In the genomic region with DNA sequence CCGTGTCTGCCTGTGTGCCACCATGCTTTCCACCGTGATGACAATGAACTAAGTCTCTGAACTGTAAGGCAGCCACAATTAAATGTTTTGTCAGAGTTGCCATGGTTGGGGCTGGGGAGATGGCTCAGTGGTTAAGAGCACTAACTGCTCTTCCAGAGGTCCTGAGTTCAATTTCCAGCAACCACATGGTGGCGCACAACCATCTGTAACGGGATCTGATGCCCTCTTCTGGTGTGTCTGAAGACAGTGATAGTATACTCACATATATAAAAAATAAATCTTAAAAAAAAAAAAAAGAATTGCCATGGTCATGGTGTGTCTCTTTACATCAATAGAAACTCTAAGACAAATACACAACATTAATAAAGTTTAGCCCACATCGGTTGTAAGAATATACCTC, we compare ENCODE assay signal across 27 mouse cellular contexts. TPM values are rescaled to one million over a fixed set of nuclear protein-coding genes. Genes with fewer than 3 reads are reported as not detected.
DNase-seq lines count a peak whose midpoint lies in the region; ATAC-seq and TF ChIP-seq lines count a peak whose summit lies in the region.
"Had no signal": no experiment of that assay in that cellular context is flagged by ENCODE, and none has a peak within 500 bp of the region (broad histone marks: within the 10 kb centered on the region; RNA-seq: fewer than 3 reads in every experiment).

No protein-coding gene starts in this region.

- no peak overlapping the region for H3K4me2 ChIP-seq in hindbrain, postnatal 0 days (ENCODE audit: low read depth, low read length)
- H3K4me2 ChIP-seq in hindbrain, embryonic 12.5 days (replicated peaks), result no peak overlapping the region
- no peak overlapping the region for H3K4me2 ChIP-seq in liver, embryonic 14.5 days (ENCODE audit: low read depth)
- no peak overlapping the region for H3K4me2 ChIP-seq in liver, embryonic 12.5 days
- no peak overlapping the region for H3K4me2 ChIP-seq in midbrain, postnatal 0 days (ENCODE audit: low read depth, low read length, poor library complexity, severe bottlenecking)
- H3K4me2 ChIP-seq: embryonic facial prominence, embryonic 15.5 days; forebrain, embryonic 13.5 days; heart, embryonic 13.5 days; intestine, embryonic 15.5 days; lung, embryonic 15.5 days had no signal

- TF ChIP-seq EP300 in liver, embryonic 14.5 days (IDR thresholded peaks at IDR 0.05; ENCODE audit: low read depth), result no peak

- DNase-seq in hindbrain, postnatal 0 days (ENCODE audit: low spot score), result no peak
- DNase-seq in liver, embryonic 14.5 days (ENCODE audit: low read depth in 3 of 3, low spot score in 3 of 3), result no peak
- no peak for DNase-seq in midbrain, postnatal 0 days (ENCODE audit: low spot score)
- DNase-seq in midbrain, embryonic 10.5 days (ENCODE audit: low spot score), result no peak
- no peak for DNase-seq in spleen, postnatal 36 days (ENCODE audit: low spot score in 2 of 2)
- DNase-seq: adrenal gland, postnatal 10 days; cerebellum, adult 8-10 months; cerebellum, postnatal 25 days; heart, postnatal 10 days; kidney, postnatal 4 days; midbrain, embryonic 14.5 days; right cerebral cortex, postnatal 25 days; thymus, adult 18-20 months; thymus, postnatal 36 days had no signal

- 73% methylated on average over 5 of the region's 5 CpGs for WGBS in hindbrain, postnatal 0 days
- WGBS in hindbrain, embryonic 12.5 days, result 85% methylated on average over 5 of the region's 5 CpGs
- WGBS in liver, embryonic 14.5 days (ENCODE audit: insufficient replicate concordance), result 38% methylated on average over 5 of the region's 5 CpGs
- 44% methylated on average over 5 of the region's 5 CpGs for WGBS in liver, embryonic 12.5 days (ENCODE audit: insufficient replicate concordance)
- 80% methylated on average over 5 of the region's 5 CpGs for WGBS in midbrain, postnatal 0 days
- 82% methylated on average over 5 of the region's 5 CpGs for WGBS in midbrain, embryonic 10.5 days

- no peak for ATAC-seq in hindbrain, postnatal 0 days
- no peak for ATAC-seq in hindbrain, embryonic 12.5 days (ENCODE audit: low FRiP score)
- no peak for ATAC-seq in liver, embryonic 14.5 days (ENCODE audit: insufficient read depth)
- ATAC-seq in liver, embryonic 12.5 days, result no peak
- no peak for ATAC-seq in midbrain, postnatal 0 days (ENCODE audit: low FRiP score)
- ATAC-seq: CD4-positive, CD25-positive, alpha-beta regulatory T cell, adult 4 months; forebrain, embryonic 13.5 days; hindbrain, embryonic 16.5 days; intestine, embryonic 15.5 days had no signal

- H3K9ac ChIP-seq in hindbrain, postnatal 0 days (replicated peaks; ENCODE audit: low read length), result no peak overlapping the region
- H3K9ac ChIP-seq in hindbrain, embryonic 12.5 days, result no peak overlapping the region
- no peak overlapping the region for H3K9ac ChIP-seq in liver, embryonic 14.5 days (replicated peaks)
- H3K9ac ChIP-seq in liver, embryonic 12.5 days, result no peak overlapping the region
- H3K9ac ChIP-seq in midbrain, postnatal 0 days (replicated peaks; ENCODE audit: low read length, poor library complexity, severe bottlenecking), result no peak overlapping the region
- H3K9ac ChIP-seq: embryonic facial prominence, embryonic 15.5 days; forebrain, embryonic 13.5 days; heart, embryonic 13.5 days; intestine, embryonic 15.5 days; lung, embryonic 15.5 days had no signal

- peak; percentile 20 for TF ChIP-seq CTCF in hindbrain, postnatal 0 days (IDR thresholded peaks at IDR 0.05; ENCODE audit: low read depth)
- peak; percentile 50 for TF ChIP-seq CTCF in liver, embryonic 14.5 days (IDR thresholded peaks at IDR 0.05; ENCODE audit: low read depth)
- TF ChIP-seq CTCF in midbrain, postnatal 0 days (IDR thresholded peaks at IDR 0.05), result 0 out of 2 replicates have a peak, but pooled peaks have one; percentile 14

- no peaks in the 10 kb centered on the region for H3K27me3 ChIP-seq in hindbrain, postnatal 0 days (ENCODE audit: insufficient read depth, low read length)
- H3K27me3 ChIP-seq in hindbrain, embryonic 12.5 days, result no peaks in the 10 kb centered on the region
- no peaks in the 10 kb centered on the region for H3K27me3 ChIP-seq in liver, embryonic 14.5 days (ENCODE audit: control insufficient read depth, insufficient read depth, low read length)
- no peaks in the 10 kb centered on the region for H3K27me3 ChIP-seq in liver, embryonic 12.5 days (replicated peaks)
- H3K27me3 ChIP-seq in midbrain, postnatal 0 days (ENCODE audit: insufficient read depth, low read length), result no peaks in the 10 kb centered on the region
- no peaks in the 10 kb centered on the region for H3K27me3 ChIP-seq in midbrain, embryonic 10.5 days (ENCODE audit: low read depth, poor library complexity, severe bottlenecking)
- H3K27me3 ChIP-seq: embryonic facial prominence, embryonic 15.5 days; forebrain, embryonic 13.5 days; heart, embryonic 13.5 days; intestine, embryonic 15.5 days; lung, embryonic 15.5 days had no signal

- no peaks in the 10 kb centered on the region for H3K9me3 ChIP-seq in hindbrain, postnatal 0 days (ENCODE audit: low read length)
- no peaks in the 10 kb centered on the region for H3K9me3 ChIP-seq in hindbrain, embryonic 12.5 days (replicated peaks)
- H3K9me3 ChIP-seq in liver, embryonic 14.5 days (ENCODE audit: control insufficient read depth, low read length), result no peaks in the 10 kb centered on the region
- no peaks in the 10 kb centered on the region for H3K9me3 ChIP-seq in liver, embryonic 12.5 days (replicated peaks)
- no peaks in the 10 kb centered on the region for H3K9me3 ChIP-seq in midbrain, postnatal 0 days (ENCODE audit: low read length)
- no peaks in the 10 kb centered on the region for H3K9me3 ChIP-seq in midbrain, embryonic 10.5 days (replicated peaks)
- H3K9me3 ChIP-seq: embryonic facial prominence, embryonic 10.5 days; embryonic facial prominence, embryonic 15.5 days; forebrain, embryonic 13.5 days; heart, embryonic 13.5 days; hindbrain, embryonic 10.5 days; intestine, embryonic 15.5 days; lung, embryonic 15.5 days had no signal

- no peaks in the 10 kb centered on the region for H3K36me3 ChIP-seq in hindbrain, postnatal 0 days (ENCODE audit: insufficient read depth, low read length)
- H3K36me3 ChIP-seq in hindbrain, embryonic 12.5 days, result 0 out of 2 replicates have a peak, but pooled peaks cover 4% of the 10 kb centered on the region
- no peaks in the 10 kb centered on the region; the same call in 1 of the 2 replicates for H3K36me3 ChIP-seq in liver, embryonic 14.5 days (replicated peaks; ENCODE audit: control insufficient read depth, insufficient read depth, low read depth)
- H3K36me3 ChIP-seq in liver, embryonic 12.5 days, result peaks cover 2% of the 10 kb centered on the region
- no peaks in the 10 kb centered on the region for H3K36me3 ChIP-seq in midbrain, postnatal 0 days (ENCODE audit: insufficient read depth, low read length)
- H3K36me3 ChIP-seq in midbrain, embryonic 10.5 days, result 0 out of 2 replicates have a peak, but pooled peaks cover 6% of the 10 kb centered on the region
- H3K36me3 ChIP-seq: embryonic facial prominence, embryonic 10.5 days; embryonic facial prominence, embryonic 15.5 days; intestine, embryonic 15.5 days; lung, embryonic 15.5 days had no signal

- no peak overlapping the region for H3K4me3 ChIP-seq in hindbrain, postnatal 0 days (ENCODE audit: low read length)
- H3K4me3 ChIP-seq in hindbrain, embryonic 12.5 days, result no peak overlapping the region
- H3K4me3 ChIP-seq in liver, embryonic 14.5 days (ENCODE audit: insufficient read depth in 1 of 2, low read depth in 2 of 2, low read length in 2 of 2), result no peak overlapping the region
- H3K4me3 ChIP-seq in liver, embryonic 12.5 days, result no peak overlapping the region
- no peak overlapping the region for H3K4me3 ChIP-seq in midbrain, postnatal 0 days (ENCODE audit: low read depth, low read length)
- H3K4me3 ChIP-seq in midbrain, embryonic 10.5 days, result no peak overlapping the region
- H3K4me3 ChIP-seq: embryonic facial prominence, embryonic 10.5 days; embryonic facial prominence, embryonic 15.5 days; forebrain, embryonic 13.5 days; heart, embryonic 13.5 days; hindbrain, embryonic 10.5 days; intestine, embryonic 15.5 days; lung, embryonic 15.5 days had no signal

- no peak overlapping the region for H3K27ac ChIP-seq in hindbrain, postnatal 0 days
- no peak overlapping the region for H3K27ac ChIP-seq in hindbrain, embryonic 12.5 days
- no peak overlapping the region for H3K27ac ChIP-seq in liver, embryonic 14.5 days
- H3K27ac ChIP-seq in liver, embryonic 12.5 days, result no peak overlapping the region
- no peak overlapping the region for H3K27ac ChIP-seq in midbrain, postnatal 0 days (ENCODE audit: low read depth, low read length)
- no peak overlapping the region for H3K27ac ChIP-seq in midbrain, embryonic 10.5 days (replicated peaks)
- H3K27ac ChIP-seq: embryonic facial prominence, embryonic 10.5 days; embryonic facial prominence, embryonic 15.5 days; forebrain, embryonic 13.5 days; heart, embryonic 13.5 days; hindbrain, embryonic 10.5 days; intestine, embryonic 15.5 days; lung, embryonic 15.5 days; macrophage had no signal

- no peaks in the 10 kb centered on the region for H3K4me1 ChIP-seq in hindbrain, postnatal 0 days (ENCODE audit: insufficient read depth, low read length)
- H3K4me1 ChIP-seq in hindbrain, embryonic 12.5 days, result no peaks in the 10 kb centered on the region
- peaks cover 23 to 43% of the 10 kb centered on the region in 2 experiments for H3K4me1 ChIP-seq in liver, embryonic 14.5 days (replicated peaks; ENCODE audit: control insufficient read depth in 2 of 2, insufficient read depth in 2 of 2, low read length in 1 of 2)
- H3K4me1 ChIP-seq in liver, embryonic 12.5 days, result peaks cover 79% of the 10 kb centered on the region
- no peaks in the 10 kb centered on the region for H3K4me1 ChIP-seq in midbrain, postnatal 0 days (ENCODE audit: insufficient read depth, low read length)
- H3K4me1 ChIP-seq in midbrain, embryonic 10.5 days, result no peaks in the 10 kb centered on the region
- H3K4me1 ChIP-seq: embryonic facial prominence, embryonic 15.5 days; forebrain, embryonic 13.5 days; intestine, embryonic 15.5 days; lung, embryonic 15.5 days had no signal

RNA-seq across cellular contexts. Expression of a gene that starts 42.5 kb away (rescaled TPM):
- 40.9 and 41.8 TPM in 2 replicates for total RNA-seq in hindbrain, postnatal 0 days (2014; rRNA removed)
- 30.8 and 32.2 TPM in 2 replicates for polyA plus RNA-seq in hindbrain, postnatal 0 days (2015; fragmentation: Nextera tagmentation; extraction: Ambion mirVana)
- polyA plus RNA-seq in hindbrain, embryonic 12.5 days (2016; fragmentation: Nextera tagmentation; extraction: Ambion mirVana), result 35.0 and 37.0 TPM in 2 replicates
- 16.5 and 18.4 TPM in 2 replicates for polyA plus RNA-seq in liver, embryonic 14.5 days (2012; rRNA removed)
- 17.7 and 19.2 TPM in 2 replicates for polyA plus RNA-seq in liver, embryonic 14.5 days (2014; fragmentation: Nextera tagmentation; extraction: Ambion mirVana)
- 30.2 TPM in 2 replicates for polyA plus RNA-seq in liver, embryonic 12.5 days (2016; fragmentation: Nextera tagmentation; extraction: Ambion mirVana)
- 39.0 and 42.5 TPM in 2 replicates for total RNA-seq in midbrain, postnatal 0 days (2014; rRNA removed)
- 25.3 and 26.6 TPM in 2 replicates for polyA plus RNA-seq in midbrain, postnatal 0 days (2015; fragmentation: Nextera tagmentation; extraction: Ambion mirVana)
- polyA plus RNA-seq in midbrain, embryonic 10.5 days (2016; fragmentation: Nextera tagmentation; extraction: Ambion mirVana), result 36.9 and 37.1 TPM in 2 replicates

RNA-seq across cellular contexts. Expression of a gene that starts 44.5 kb away (rescaled TPM):
- total RNA-seq in hindbrain, postnatal 0 days (2014; rRNA removed), result 37.5 and 44.4 TPM in 2 replicates
- 15.2 and 16.3 TPM in 2 replicates for polyA plus RNA-seq in hindbrain, postnatal 0 days (2015; fragmentation: Nextera tagmentation; extraction: Ambion mirVana)
- polyA plus RNA-seq in hindbrain, embryonic 12.5 days (2016; fragmentation: Nextera tagmentation; extraction: Ambion mirVana), result 0.68 and 0.80 TPM in 2 replicates
- polyA plus RNA-seq in liver, embryonic 14.5 days (2012; rRNA removed), result 0.02 and 0.08 TPM in 2 replicates
- 0.04 TPM in 1 of 2 replicates, not detected in the other for polyA plus RNA-seq in liver, embryonic 14.5 days (2014; fragmentation: Nextera tagmentation; extraction: Ambion mirVana)
- polyA plus RNA-seq in liver, embryonic 12.5 days (2016; fragmentation: Nextera tagmentation; extraction: Ambion mirVana), result not detected in 2 replicates
- total RNA-seq in midbrain, postnatal 0 days (2014; rRNA removed), result 32.2 and 40.4 TPM in 2 replicates
- polyA plus RNA-seq in midbrain, postnatal 0 days (2015; fragmentation: Nextera tagmentation; extraction: Ambion mirVana), result 21.1 and 24.3 TPM in 2 replicates
- 0.25 and 0.26 TPM in 2 replicates for polyA plus RNA-seq in midbrain, embryonic 10.5 days (2016; fragmentation: Nextera tagmentation; extraction: Ambion mirVana)
- total RNA-seq: heart, postnatal 10 days had no signal
- polyA plus RNA-seq: limb, embryonic 11.5 days; macrophage had no signal
